Mouse (Mus musculus) erythroid progenitor cell, adult 5-6 weeks (primary cell): Measurements from ENCODE around the gene Slc37a4. TPM values are rescaled to one million over a fixed set of nuclear protein-coding genes. Genes with fewer than 3 reads are reported as not detected.
A peak's percentile ranks its signal among the peaks of the same experiment; 100 is the strongest.
"Not testable (repeated sequence)": the region's sequence is repeated elsewhere in the genome, so short reads cannot be mapped to it uniquely, and the experiment has no call there.

Experiments
- ATAC-seq: replicated peaks from 2 replicates; pipeline ENCODE4 v1.8.0; 2016; ENCODE audit warnings: moderate number of reproducible peaks, mild to moderate bottlenecking, moderate TSS enrichment, inconsistent platforms; ENCODE audit not compliant: poor library complexity, low FRiP score, severe bottlenecking
- total RNA-seq, 2 experiments: library from RNA; stranded (forward) in 1 of 2; stranded (reverse) in 1 of 2; fragments of 150-400 nt in 1 of 2; fragments of 186-747, 209-891 nt in 1 of 2; gene quantifications; 2 replicates each; pipeline versions ENCODE4 v1.2.3 to v1.2.4; 2015 to 2017; ENCODE audit warnings: low replicate concordance in 2 of 2

The Slc37a4 gene
- total RNA-seq (2015; ENCODE audit: low replicate concordance) (0.72 and 5.0 TPM in 2 replicates), total RNA-seq (2017; ENCODE audit: low replicate concordance) (9.1 and 16.1 TPM in 2 replicates)

- peak; percentile 96 for ATAC-seq
Observed at GRCm38 (mm10) chr9:44396684-44397411, at the start of gene Slc37a4. TSS of gene Slc37a4 (plus strand) at chr9:44396852.

GRCm38 (mm10) chr9:44347166-44347565 lies 49.5 kb upstream of the Slc37a4 start:
- ATAC-seq: no peak

- no peak for ATAC-seq
Observed at GRCm38 (mm10) chr9:44347621-44348020, 49.0 kb upstream of the Slc37a4 start.

GRCm38 (mm10) chr9:44348546-44348945 lies 48.1 kb upstream of the Slc37a4 start:
- ATAC-seq: no peak

- ATAC-seq: no peak
Observed at GRCm38 (mm10) chr9:44351396-44351795, 45.3 kb upstream of the Slc37a4 start.

- ATAC-seq: peak; percentile 59
Observed at GRCm38 (mm10) chr9:44352337-44352736, 44.3 kb upstream of the Slc37a4 start.

GRCm38 (mm10) chr9:44353142-44353541 lies 43.5 kb upstream of the Slc37a4 start:
- no peak for ATAC-seq

- peak; percentile 60 for ATAC-seq
Observed at GRCm38 (mm10) chr9:44357207-44357606, 39.4 kb upstream of the Slc37a4 start.

- peak; percentile 94 for ATAC-seq
Observed at GRCm38 (mm10) chr9:44361190-44361917, 35.3 kb upstream of the Slc37a4 start, which contains the start of gene Vps11. TSS of gene Vps11 (minus strand) at chr9:44361670.

- not testable (repeated sequence) for ATAC-seq
Observed at GRCm38 (mm10) chr9:44361931-44362330, 34.7 kb upstream of the Slc37a4 start.

GRCm38 (mm10) chr9:44364480-44364879 lies 32.2 kb upstream of the Slc37a4 start:
- no peak for ATAC-seq

GRCm38 (mm10) chr9:44373386-44373785 lies 23.3 kb upstream of the Slc37a4 start:
- peak; percentile 75 for ATAC-seq

GRCm38 (mm10) chr9:44376141-44376540 lies 20.5 kb upstream of the Slc37a4 start:
- no peak for ATAC-seq

GRCm38 (mm10) chr9:44377335-44377734 lies 19.3 kb upstream of the Slc37a4 start:
- ATAC-seq: not testable (repeated sequence)

- no peak for ATAC-seq
Observed at GRCm38 (mm10) chr9:44378153-44378730, 18.4 kb upstream of the Slc37a4 start.

- peak; percentile 93 for ATAC-seq
Observed at GRCm38 (mm10) chr9:44379054-44379834, 17.4 kb upstream of the Slc37a4 start, which contains the start of gene Hyou1. TSS of gene Hyou1 (plus strand) at chr9:44379490.

GRCm38 (mm10) chr9:44379862-44380261 lies 16.8 kb upstream of the Slc37a4 start:
- peak; percentile 11; the same call in 1 of the 2 replicates for ATAC-seq

- no peak for ATAC-seq
Observed at GRCm38 (mm10) chr9:44384596-44384995, 12.1 kb upstream of the Slc37a4 start.

- no peak for ATAC-seq
Observed at GRCm38 (mm10) chr9:44387221-44387620, 9.4 kb upstream of the Slc37a4 start.

GRCm38 (mm10) chr9:44389273-44389672 lies 7.4 kb upstream of the Slc37a4 start:
- peak; percentile 77 for ATAC-seq
